Mouse (Mus musculus): ENCODE measurements around the gene Acod1. TPM values are rescaled to one million over a fixed set of nuclear protein-coding genes. Genes with fewer than 3 reads are reported as not detected.

The Acod1 gene
- 1.2 TPM for total RNA-seq (2023)

GRCm38 (mm10) chr14:103046677-103047076 lies at the start of gene Acod1:
Acod1 (plus strand) TSS chr14:103046977.

DNA sequence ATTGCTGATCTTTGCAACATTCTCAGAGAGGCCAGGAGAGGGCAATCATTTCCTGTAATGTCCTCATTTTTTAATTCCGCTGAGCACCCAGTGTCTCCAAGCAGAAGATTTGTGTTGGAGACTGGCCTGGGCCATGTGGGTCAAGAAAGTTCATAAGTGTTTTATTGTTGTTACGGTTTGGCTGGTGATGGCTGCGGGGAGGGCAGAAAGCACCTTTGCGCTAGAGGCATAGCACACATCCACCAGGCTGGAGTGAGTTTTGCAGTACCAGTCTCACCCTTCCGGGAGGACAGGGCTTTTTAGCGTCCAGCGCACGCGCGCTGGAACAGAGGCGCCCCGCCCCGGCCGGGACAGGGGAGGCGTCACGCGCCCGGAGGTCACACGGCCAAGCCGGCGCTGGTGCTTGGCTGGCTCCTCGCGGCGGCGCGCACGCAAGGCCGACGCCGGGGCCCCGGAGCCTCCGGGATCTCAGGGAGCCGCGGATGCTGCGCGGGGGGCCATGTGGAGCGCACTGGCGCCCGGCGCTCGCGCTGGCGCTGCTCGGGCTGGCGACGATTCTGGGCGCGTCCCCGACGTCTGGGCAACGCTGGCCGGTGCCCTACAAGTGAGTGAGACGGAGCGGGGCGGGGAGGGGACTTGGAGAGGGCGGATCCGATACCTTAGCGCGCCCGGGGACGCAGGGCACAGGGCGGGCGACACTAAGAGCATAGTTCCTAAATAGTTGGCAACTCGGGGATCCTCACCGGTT lies 23.3 kb downstream of the Acod1 start, which contains the start of gene Cln5:
Gene Cln5, plus strand, starts transcription at position 353 of the 748 bp plus-strand sequence.

GRCm38 (mm10) chr14:103099238-103099933 lies 52.6 kb downstream of the Acod1 start, which contains the start of gene Fbxl3:
Fbxl3 (minus strand) TSS chr14:103099566.

Other genes starting within 250 kb of the Acod1 start
- 23.5 TPM for gene Kctd12, start 64.3 kb upstream of the Acod1 start, total RNA-seq (2023)
- 25.6 TPM for gene Cln5, start 23.2 kb downstream of the Acod1 start, total RNA-seq (2023)
- gene Fbxl3, start 52.6 kb downstream of the Acod1 start, total RNA-seq (2023) = 271 TPM

Data from CD4-positive naive resting alpha-beta T cell, adult 76 days (primary cell).